11 mouse cellular contexts compared by ENCODE assay signal in genomic region chr9:105684549-105685165, GRCm38 (mm10). TPM values are rescaled to one million over a fixed set of nuclear protein-coding genes. Genes with fewer than 3 reads are reported as not detected.
A peak's percentile ranks its signal among the peaks of the same experiment; 100 is the strongest.
DNase-seq lines count a peak whose midpoint lies in the region.
"Had no signal": no experiment of that assay in that cellular context is flagged by ENCODE, and none has a peak within 500 bp of the region (broad histone marks: within the 10 kb centered on the region; RNA-seq: fewer than 3 reads in every experiment).

No protein-coding gene starts in this region.

- intact Hi-C loops in left cerebral cortex, postnatal 14 days (cut with DNase I): no loop called here

- peak; percentile 6 to 7 for DNase-seq in heart, adult 18-20 months
- no peak for DNase-seq in heart, adult 11 months
- DNase-seq in layer of hippocampus, adult 18-20 months (ENCODE audit: low spot score in 2 of 2): peak; percentile 59 to 78
- DNase-seq in layer of hippocampus, postnatal 10 days (ENCODE audit: low spot score in 2 of 2): no peak
- DNase-seq in left cerebral cortex, postnatal 14 days (ENCODE audit: low spot score in 2 of 2): peak; percentile 65 to 68
- DNase-seq in right cerebral cortex, postnatal 4 days: peak; percentile 47
- no peak for DNase-seq in kidney, adult 8-10 months
- DNase-seq in liver: no peak
- DNase-seq: cerebellum, postnatal 36 days; lung, adult 18-20 months; lung, postnatal 36 days had no signal

RNA-seq across cellular contexts. Expression of gene Pik3r4, which starts 41.9 kb away (rescaled TPM):
- 10 to 100 TPM; 18.0 to 21.4 TPM for total RNA-seq in heart, adult 18-20 months (2021)
- total RNA-seq in layer of hippocampus, adult 18-20 months (2021): 10 to 100 TPM; 43.1 to 46.8 TPM
- 10 to 100 TPM; 35.7 to 41.3 TPM for total RNA-seq in layer of hippocampus, postnatal 10 days (2021)
- 10 to 100 TPM; 39.2 to 41.8 TPM for total RNA-seq in left cerebral cortex, postnatal 14 days (2021)

Comparison
In these comparisons a context has a peak if more than half of its experiments do, and no peak if none do; other contexts are left out.
1. DNase-seq: peak in heart, adult 18-20 months (2 of 2), layer of hippocampus, adult 18-20 months (2 of 2), left cerebral cortex, postnatal 14 days (2 of 2) and right cerebral cortex, postnatal 4 days (single experiment); none in heart, adult 11 months (single experiment), layer of hippocampus, postnatal 10 days (0 of 2), kidney, adult 8-10 months (0 of 2) and liver (single experiment).